In the genomic region with DNA sequence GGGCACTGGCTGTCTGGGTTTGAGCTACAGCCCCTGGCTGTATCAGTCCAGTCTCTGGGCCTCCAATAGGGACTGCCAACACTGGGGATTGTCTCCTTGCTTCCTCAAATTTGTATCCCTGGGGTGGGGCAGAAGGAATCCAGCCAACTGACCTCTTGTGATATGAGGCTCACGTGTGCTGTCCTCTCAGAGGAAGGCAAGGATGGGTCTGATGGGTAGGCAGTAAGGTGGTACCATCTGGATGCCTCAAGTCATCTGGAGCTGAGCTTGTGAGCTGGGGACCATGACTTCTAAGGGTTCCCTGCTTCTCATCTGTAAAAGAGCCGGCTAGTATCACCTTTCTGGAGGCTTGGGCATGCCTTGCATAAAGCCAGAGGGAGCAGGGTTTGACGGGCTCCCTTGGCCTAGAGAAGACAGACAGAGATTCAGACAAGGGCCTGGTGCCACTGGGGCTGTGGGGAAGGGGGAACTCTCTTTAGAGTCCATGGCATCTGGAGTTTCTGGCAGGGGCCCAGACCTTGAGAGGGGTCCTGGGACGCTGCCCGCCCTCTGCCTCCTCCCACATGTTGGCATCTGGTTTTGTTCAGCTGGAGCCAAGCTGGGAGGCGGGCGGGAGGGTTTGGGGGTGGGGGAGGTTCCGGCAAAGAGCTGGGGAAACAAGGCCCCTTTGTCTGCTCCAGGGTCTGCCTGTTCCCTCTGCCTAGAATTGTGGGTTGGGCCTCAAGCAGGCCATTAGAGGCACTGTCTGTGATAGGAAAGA, we compare ENCODE assay signal across 7 mouse cellular contexts. TPM values are rescaled to one million over a fixed set of nuclear protein-coding genes. Genes with fewer than 3 reads are reported as not detected.
A peak's percentile ranks its signal among the peaks of the same experiment; 100 is the strongest.
DNase-seq lines count a peak whose midpoint lies in the region; ATAC-seq and TF ChIP-seq lines count a peak whose summit lies in the region.

No protein-coding gene starts in this region.

- H3K27me3 ChIP-seq in midbrain, postnatal 0 days (ENCODE audit: insufficient read depth, low read length): no peaks in the 10 kb centered on the region

- H3K9ac ChIP-seq in midbrain, postnatal 0 days (replicated peaks; ENCODE audit: low read length, poor library complexity, severe bottlenecking): no peak overlapping the region

- 33% methylated on average over 8 of the region's 8 CpGs for WGBS in midbrain, postnatal 0 days

- H3K4me3 ChIP-seq in midbrain, postnatal 0 days (ENCODE audit: low read depth, low read length): no peak overlapping the region

- no peak overlapping the region for H3K4me2 ChIP-seq in midbrain, postnatal 0 days (ENCODE audit: low read depth, low read length, poor library complexity, severe bottlenecking)

- no peak overlapping the region for H3K27ac ChIP-seq in midbrain, postnatal 0 days (ENCODE audit: low read depth, low read length)

- peak; percentile 64 for DNase-seq in Muller cell, postnatal 12 days (ENCODE audit: inconsistent ontology term)
- peak; percentile 30 for DNase-seq in cerebellum, adult 8-10 months
- DNase-seq in layer of hippocampus, adult 9-11 months: peak; percentile 83
- DNase-seq in midbrain, postnatal 0 days (ENCODE audit: low spot score): peak; percentile 83
- DNase-seq in adipocyte (ENCODE audit: low spot score): no peak
- no peak for DNase-seq in kidney, adult 18-20 months

- ATAC-seq in frontal cortex, adult (ENCODE audit: low TSS enrichment): peak; percentile 36; the same call in 1 of the 2 replicates
- peak; percentile 67 for ATAC-seq in midbrain, postnatal 0 days (ENCODE audit: low FRiP score)

- H3K9me3 ChIP-seq in midbrain, postnatal 0 days (ENCODE audit: low read length): no peaks in the 10 kb centered on the region

- H3K4me1 ChIP-seq in midbrain, postnatal 0 days (ENCODE audit: insufficient read depth, low read length): no peaks in the 10 kb centered on the region

- no peaks in the 10 kb centered on the region for H3K36me3 ChIP-seq in midbrain, postnatal 0 days (ENCODE audit: insufficient read depth, low read length)

- TF ChIP-seq CTCF in midbrain, postnatal 0 days (IDR thresholded peaks at IDR 0.05): no peak

RNA-seq across cellular contexts. Expression of a gene that starts 11.6 kb away (rescaled TPM):
- 32.0 and 33.5 TPM in 2 replicates for total RNA-seq in midbrain, postnatal 0 days (2014; rRNA removed)
- 12.1 and 15.3 TPM in 2 replicates for polyA plus RNA-seq in midbrain, postnatal 0 days (2015; fragmentation: Nextera tagmentation; extraction: Ambion mirVana)

RNA-seq across cellular contexts. Expression of a gene that starts 44.1 kb away (rescaled TPM):
- 104 and 121 TPM in 2 replicates for total RNA-seq in midbrain, postnatal 0 days (2014; rRNA removed)
- 55.2 and 59.1 TPM in 2 replicates for polyA plus RNA-seq in midbrain, postnatal 0 days (2015; fragmentation: Nextera tagmentation; extraction: Ambion mirVana)

Comparison
In these comparisons a context has a peak if more than half of its experiments do, and no peak if none do; other contexts are left out.
1. DNase-seq: peak in Muller cell, postnatal 12 days (single experiment), cerebellum, adult 8-10 months (single experiment), layer of hippocampus, adult 9-11 months (single experiment) and midbrain, postnatal 0 days (single experiment); none in adipocyte (single experiment) and kidney, adult 18-20 months (single experiment).